Mouse (Mus musculus): ENCODE data around the gene Cyp2c29.
"Not testable (repeated sequence)": the region's sequence is repeated elsewhere in the genome, so short reads cannot be mapped to it uniquely, and the experiment has no call there.

Cyp2c29 gene

DNA sequence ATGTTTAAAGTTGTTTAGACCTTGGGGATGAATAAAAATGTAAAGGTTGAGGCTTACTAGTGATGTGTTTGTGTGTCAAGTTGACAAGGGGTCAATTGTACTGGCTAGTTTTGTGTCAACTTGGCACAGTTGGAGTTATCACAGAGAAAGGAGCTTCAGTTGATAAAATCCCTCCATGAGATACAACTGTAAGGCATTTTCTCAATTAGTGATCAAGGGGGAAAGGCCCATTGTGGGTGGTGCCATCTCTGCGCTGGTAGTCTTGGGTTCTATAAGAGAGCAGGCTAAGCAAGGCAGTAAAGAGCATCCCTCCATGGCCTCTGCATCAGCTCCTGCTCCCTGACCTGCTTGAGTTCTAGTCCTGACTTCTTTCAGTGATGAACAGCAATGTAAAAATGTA lies at the start of gene Cyp2c29:
Gene Cyp2c29 (plus strand): TSS at position 301 of the 400 bp plus-strand sequence.
- not testable (repeated sequence) for DNase-seq

DNA sequence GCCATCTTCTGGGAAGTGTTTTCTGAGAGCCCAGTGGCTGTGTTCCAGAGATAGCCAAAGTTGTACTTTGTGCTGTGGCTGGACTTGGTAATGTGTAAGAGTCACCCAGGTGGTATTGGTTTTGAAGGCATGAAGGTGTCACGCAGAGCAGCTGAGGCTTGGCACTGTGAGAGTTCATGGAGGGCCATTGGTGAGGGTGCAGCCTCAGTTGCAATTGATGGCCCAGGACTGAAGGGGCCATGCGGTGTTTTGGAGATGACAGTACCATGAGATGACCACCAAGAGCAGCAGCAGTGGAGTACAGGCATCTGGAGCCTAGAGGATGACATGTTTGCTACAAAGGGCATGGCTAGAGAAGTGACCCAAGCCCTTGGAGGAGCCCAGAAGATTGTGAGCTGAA lies 2.2 kb upstream of the Cyp2c29 start:
- DNase-seq = not testable (repeated sequence)

DNA sequence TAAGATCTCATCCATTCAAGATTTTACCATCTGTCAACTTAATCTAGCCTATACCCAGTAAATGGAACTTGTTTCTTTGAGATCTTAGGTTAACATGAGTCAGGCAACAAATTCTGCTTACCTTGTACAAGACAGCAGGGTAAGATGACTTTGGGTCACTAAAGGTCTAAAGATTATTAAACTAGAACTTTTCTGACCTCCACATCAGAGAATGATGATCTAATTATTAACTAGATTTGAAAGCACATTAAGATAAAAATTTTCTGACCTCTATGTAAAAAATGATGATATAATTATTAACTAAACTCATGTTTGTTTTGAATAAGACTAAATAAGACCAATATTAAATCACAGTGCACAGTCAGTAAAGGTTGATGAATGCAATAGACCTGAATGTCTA lies 13.6 kb downstream of the Cyp2c29 start:
- DNase-seq = no peak

DNA sequence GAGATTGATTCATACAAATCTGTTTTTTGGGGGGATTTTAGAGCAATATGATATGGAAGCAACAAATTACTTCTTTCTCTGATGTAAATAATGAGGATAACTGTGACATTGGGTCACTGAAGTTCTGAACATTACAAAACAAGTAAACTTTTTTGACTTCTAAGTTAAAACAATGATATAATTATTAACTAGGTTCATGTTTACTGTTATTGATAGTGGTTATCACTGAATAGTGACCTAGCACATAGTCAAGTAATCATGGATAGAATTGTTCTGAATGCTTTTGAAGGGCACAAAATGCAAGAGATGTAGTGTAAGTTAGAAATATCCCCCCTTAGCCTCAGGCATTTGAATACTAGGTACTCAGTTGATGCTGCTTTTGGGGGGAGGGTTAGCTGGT lies 16.4 kb downstream of the Cyp2c29 start:
- no peak for DNase-seq

DNA sequence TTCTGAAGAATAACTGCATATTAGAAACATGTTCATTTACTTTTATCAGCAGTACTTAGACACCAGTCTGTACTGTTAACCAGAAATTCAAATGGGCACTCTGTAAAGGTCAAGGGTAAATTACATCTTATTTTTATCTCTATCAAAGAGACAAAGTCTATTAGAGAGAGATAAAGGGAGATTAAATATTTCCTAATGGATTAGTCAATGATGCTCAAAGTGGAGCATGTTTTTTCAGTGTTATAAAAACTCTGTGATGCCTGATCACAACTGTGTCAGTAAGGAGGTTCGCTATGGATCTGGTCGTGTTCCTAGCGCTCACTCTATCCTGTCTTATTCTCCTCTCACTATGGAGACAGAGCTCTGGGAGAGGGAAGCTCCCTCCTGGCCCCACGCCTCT lies 17.6 kb downstream of the Cyp2c29 start:
- no peak for DNase-seq

DNA sequence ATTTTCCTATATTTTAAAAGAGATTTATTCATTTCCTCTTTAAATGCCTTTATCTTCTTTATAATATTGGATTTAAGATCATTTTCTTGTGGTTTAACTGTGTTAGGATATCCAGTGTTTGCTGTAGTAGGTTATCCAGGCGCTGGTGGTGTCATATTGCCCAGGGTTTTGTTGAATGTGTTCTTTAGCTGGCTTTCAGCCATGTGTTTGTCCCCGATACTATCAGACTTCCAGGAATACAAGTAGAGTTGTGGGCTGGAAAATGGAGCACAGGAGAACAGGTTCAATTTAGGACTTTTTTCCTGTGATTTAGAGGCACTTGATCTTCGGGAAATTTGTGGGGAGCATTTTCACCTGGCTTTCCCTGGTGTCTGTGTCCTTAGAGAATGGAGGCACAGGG lies 19.8 kb downstream of the Cyp2c29 start:
- no peak for DNase-seq

All from thymus, postnatal 4 days (tissue).